Mouse (Mus musculus) kidney, embryonic 14.5 days (tissue): ENCODE results near the gene Men1. TPM values are rescaled to one million over a fixed set of nuclear protein-coding genes. Genes with fewer than 3 reads are reported as not detected.

ENCODE experiments used
- ATAC-seq: fragments of 200-750 bp; cut with Nextera tagmentation; 2 replicates; pipeline ENCODE4 v1.8.0; 2017; ENCODE audit warnings: moderate number of reproducible peaks, mild to moderate bottlenecking, moderate TSS enrichment, moderate library complexity; ENCODE audit not compliant: low FRiP score, low TSS enrichment
- H3K27ac ChIP-seq: fragments of 300-500 bp; sonication (generic); 2 replicates; pipeline ENCODE4 v1.5.1; 2014; ENCODE audit warnings: low read depth, mild to moderate bottlenecking, low read length, moderate library complexity, mixed read lengths
- H3K27me3 ChIP-seq: fragments of 300-500 bp; sonication (generic); 2 replicates; pipeline ENCODE4 v1.6.1; 2014; ENCODE audit warnings: mild to moderate bottlenecking, low read length; ENCODE audit not compliant: control insufficient read depth, insufficient read depth
- H3K36me3 ChIP-seq: fragments of 300-500 bp; sonication (generic); 2 replicates; pipeline ENCODE4 v1.6.1; 2014; ENCODE audit warnings: low read length, mixed read lengths; ENCODE audit not compliant: control insufficient read depth, insufficient read depth
- H3K4me1 ChIP-seq: fragments of 300-500 bp; sonication (generic); 2 replicates; pipeline ENCODE4 v1.6.1; 2014; ENCODE audit warnings: low read length, mixed read lengths; ENCODE audit not compliant: control insufficient read depth, insufficient read depth
- H3K4me2 ChIP-seq: fragments of 300-500 bp; sonication (generic); replicated peaks from 2 replicates; pipeline ENCODE4 v1.6.1; 2014; ENCODE audit warnings: low read depth, mild to moderate bottlenecking, low read length
- H3K4me3 ChIP-seq: fragments of 300-500 bp; sonication (generic); 2 replicates; pipeline ENCODE4 v1.5.1; 2014; ENCODE audit warnings: mild to moderate bottlenecking, low read length
- H3K9ac ChIP-seq: fragments of 300-500 bp; sonication (generic); 2 replicates; pipeline ENCODE4 v1.6.1; 2014; ENCODE audit warnings: low read depth, mild to moderate bottlenecking, low read length, moderate library complexity
- H3K9me3 ChIP-seq: fragments of 300-500 bp; sonication (generic); 2 replicates; pipeline ENCODE4 v1.6.1; 2016; ENCODE audit warnings: low read length; ENCODE audit not compliant: control insufficient read depth
- WGBS: fragments of 180-500 bp; shearing (Covaris S2); extraction: QIAGEN DNeasy Blood & Tissue Kit; methylation state at CpG from one replicate; pipeline ENCODE4 v1.1.7; 2014; 5-methylcytosine and 5-hydroxymethylcytosine counted together
- polyA plus RNA-seq: library from polyadenylated mRNA; unstranded; fragments of >200 nt; fragmentation: Nextera tagmentation; extraction: Ambion mirVana; gene quantifications from 2 replicates; pipeline ENCODE4 v1.2.1, GENCODE M21; 2014

Gene Men1
- polyA plus RNA-seq, 1 experiment from 2014 or later: 49.1 TPM

DNA sequence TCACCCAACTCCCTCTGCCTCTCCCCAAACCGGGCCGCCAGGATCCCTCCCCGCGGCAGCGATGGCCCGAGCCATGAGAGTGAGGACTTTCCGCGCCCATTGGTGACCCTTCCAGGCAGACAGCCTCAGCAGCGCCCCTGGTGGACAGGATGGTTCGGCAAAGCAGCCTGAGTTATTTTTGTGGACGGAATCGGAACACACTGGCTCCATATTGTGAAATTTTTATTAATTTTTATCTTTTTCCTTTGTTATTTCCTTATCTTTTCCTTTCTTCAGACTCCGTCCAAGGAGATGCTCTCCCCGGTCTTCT, 41.4 kb downstream of the Men1 start:
- Histone ChIP-seq H3K4me2 (no peak overlapping the region), H3K4me3 (no peak overlapping the region), H3K27me3 (no peaks in the 10 kb centered on the region), H3K9ac (no peak overlapping the region), H3K27ac (no peak overlapping the region), H3K9me3 (no peaks in the 10 kb centered on the region), H3K4me1 (no peaks in the 10 kb centered on the region), H3K36me3 (peaks cover 88% of the 10 kb centered on the region)
- no peak for ATAC-seq
- WGBS: 77% methylated on average over 14 of the region's 14 CpGs

DNA sequence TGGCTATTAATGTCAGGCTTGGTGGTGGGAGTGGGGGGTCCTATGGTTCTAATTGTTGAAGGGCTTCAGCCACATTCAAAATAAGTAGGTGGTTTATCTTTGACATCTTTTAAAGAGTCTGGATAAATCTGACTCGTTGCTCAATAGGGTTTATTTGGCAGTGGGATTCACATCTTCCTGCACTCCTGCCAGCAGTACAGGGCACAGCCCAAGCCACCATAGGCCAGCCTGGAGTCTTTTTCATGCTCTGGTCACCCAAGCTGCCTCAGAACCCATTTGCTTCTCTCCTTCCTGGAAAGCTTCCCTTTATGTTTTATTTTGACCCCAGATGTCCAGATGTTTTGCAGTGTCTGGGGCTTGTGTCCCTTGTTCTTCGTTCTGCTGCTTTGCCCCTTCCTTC, 41.9 kb downstream of the Men1 start:
- WGBS: 93% methylated on average over 2 of the region's 2 CpGs
- Histone ChIP-seq H3K4me1 (no peaks in the 10 kb centered on the region), H3K9ac (no peak overlapping the region), H3K27ac (no peak overlapping the region), H3K27me3 (no peaks in the 10 kb centered on the region), H3K36me3 (peaks cover 84% of the 10 kb centered on the region), H3K4me2 (no peak overlapping the region), H3K9me3 (no peaks in the 10 kb centered on the region), H3K4me3 (no peak overlapping the region)
- ATAC-seq: no peak

DNA sequence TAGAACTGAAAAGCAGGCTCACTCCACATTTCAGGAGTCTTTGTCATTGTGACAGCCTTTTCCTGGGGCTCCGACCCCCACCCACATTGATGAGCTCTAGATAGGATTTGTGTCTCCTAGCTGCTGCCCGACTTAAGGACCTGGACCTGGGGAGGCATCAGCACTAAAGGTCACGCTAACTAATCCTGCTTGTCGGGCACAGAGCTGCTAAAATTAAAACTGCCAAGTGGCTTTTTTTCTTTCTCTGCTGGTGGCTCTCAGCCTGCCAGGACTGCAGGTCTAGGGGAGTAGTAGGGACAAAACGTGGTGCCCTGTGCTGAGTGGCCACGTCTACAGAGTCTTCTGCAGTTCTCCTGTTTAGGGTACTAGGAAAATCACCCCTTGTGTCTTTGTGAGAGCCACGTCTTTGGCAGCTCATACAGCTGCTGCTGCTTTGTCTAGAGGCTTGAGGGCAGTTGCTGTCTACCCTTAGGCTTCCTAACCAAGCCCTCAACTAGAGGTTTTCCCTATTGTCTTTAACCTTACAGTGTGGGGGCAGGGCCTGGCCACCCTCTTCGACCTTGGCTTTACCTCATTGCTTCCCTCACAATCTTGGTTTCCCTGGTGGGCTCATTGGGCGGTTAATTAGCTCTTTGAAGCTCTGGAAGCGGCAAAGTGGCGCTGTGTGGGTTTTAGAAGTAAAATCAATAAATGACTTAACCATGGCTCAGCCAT, 42.7 kb downstream of the Men1 start:
- WGBS: 78% methylated on average over 11 of the region's 11 CpGs
- Histone ChIP-seq H3K36me3 (peaks cover 76% of the 10 kb centered on the region), H3K27ac (no peak overlapping the region)

DNA sequence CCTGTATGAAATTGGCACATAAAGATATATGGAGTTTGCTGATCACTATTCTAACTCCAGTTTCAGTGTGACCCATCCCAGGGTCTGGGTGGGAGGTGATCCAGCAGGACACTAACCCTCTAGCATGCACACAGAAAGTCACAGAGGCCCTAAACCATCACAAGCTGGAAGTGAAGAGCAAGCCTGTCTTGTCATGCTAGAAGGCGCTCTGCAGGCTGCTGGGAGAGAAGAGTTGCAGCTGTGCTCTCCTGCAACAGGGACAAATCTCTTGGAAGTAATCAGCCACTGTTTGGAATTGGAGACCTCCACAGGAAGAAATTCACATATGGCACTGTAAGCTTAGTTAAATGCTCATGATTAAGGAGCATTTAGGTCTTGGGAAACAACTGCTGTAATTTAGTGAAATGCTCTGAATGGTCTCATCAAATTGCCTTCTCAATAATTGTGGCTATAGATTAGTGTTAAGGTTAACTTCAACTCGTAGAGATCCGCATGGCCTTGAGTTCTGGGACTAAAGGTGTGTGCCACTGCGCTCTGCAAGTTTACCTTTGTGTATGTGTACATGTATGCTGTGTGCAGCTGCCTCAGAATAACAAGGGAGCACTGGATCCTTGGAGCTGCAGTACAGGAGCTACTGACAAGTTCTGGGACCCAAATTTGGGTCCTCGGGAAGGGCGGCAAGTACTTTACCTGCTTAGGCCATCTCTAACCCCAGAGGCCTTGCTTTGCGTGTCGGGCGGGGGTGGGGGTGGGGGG, 45.8 kb downstream of the Men1 start:
- Histone ChIP-seq H3K4me3 (no peak overlapping the region), H3K9ac (no peak overlapping the region), H3K27ac (no peak overlapping the region), H3K4me1 (peaks cover 21% of the 10 kb centered on the region), H3K36me3 (peaks cover 44% of the 10 kb centered on the region), H3K4me2 (no peak overlapping the region), H3K27me3 (no peaks in the 10 kb centered on the region), H3K9me3 (no peaks in the 10 kb centered on the region)
- 90% methylated on average over 9 of the region's 9 CpGs for WGBS
- ATAC-seq: no peak

More for the DNA sequence above, 42.7 kb downstream of the Men1 start:
- H3K27me3 ChIP-seq: no peaks in the 10 kb centered on the region
- H3K4me2 ChIP-seq: no peak overlapping the region
- no peak overlapping the region for H3K4me3 ChIP-seq
- ATAC-seq: no peak
- no peaks in the 10 kb centered on the region for H3K4me1 ChIP-seq
- no peak overlapping the region for H3K9ac ChIP-seq
- H3K9me3 ChIP-seq: no peaks in the 10 kb centered on the region

DNA sequence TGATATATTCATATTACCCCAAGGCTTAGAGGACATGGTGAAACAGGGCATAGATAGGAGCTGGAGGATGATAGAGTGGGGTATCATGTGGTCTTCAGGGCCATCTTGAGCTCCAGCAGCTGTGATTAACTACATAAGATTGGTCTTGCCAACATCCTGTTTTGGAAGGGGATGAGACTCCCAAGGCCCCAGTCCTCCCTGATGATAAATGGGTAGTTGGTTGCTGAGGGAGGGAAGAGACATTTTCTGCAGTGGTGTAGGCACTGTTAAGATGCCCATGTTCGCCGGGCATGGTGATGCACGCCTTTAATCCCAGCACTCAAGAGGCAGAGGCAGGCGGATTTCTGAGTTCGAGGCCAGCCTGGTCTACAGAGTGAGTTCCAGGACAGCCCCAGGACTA, 46.5 kb downstream of the Men1 start:
- 99% methylated on average over 5 of the region's 5 CpGs for WGBS
- Histone ChIP-seq H3K4me2 (no peak overlapping the region), H3K4me3 (no peak overlapping the region), H3K9me3 (no peaks in the 10 kb centered on the region), H3K36me3 (peaks cover 38% of the 10 kb centered on the region), H3K27me3 (no peaks in the 10 kb centered on the region), H3K9ac (no peak overlapping the region), H3K27ac (no peak overlapping the region), H3K4me1 (peaks cover 23% of the 10 kb centered on the region)
- no peak for ATAC-seq

DNA sequence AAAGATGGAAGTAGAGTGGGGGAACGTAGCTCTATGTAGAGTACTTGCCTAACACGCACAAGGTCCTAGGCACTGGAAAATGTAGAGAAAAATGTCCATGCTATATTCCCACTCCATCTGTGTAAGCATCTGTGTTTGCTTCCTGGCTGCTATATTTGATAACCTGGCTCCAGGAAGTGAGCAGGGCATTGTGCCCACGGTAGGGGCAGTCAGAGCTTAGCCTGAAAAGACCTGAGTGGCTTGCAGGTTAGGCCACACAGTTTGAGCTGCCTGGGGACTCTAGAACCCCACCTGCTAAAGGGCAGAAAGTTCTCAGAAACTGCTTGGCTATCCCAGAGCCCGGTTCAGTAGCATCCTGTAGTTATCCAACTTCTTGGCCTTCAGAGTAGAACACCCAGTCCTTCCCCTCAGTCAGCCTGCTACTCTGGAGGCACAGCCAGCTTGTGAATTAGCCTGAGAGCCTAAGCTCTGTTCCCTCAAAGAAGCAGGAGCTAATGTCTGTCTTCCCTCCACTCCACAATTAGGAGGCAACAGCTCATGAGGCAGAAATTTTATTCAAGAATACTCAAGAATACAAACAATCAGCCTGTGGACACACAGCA, 47.6 kb downstream of the Men1 start:
- H3K4me1 ChIP-seq: peaks cover 30% of the 10 kb centered on the region
- H3K27ac ChIP-seq: no peak overlapping the region
- no peaks in the 10 kb centered on the region for H3K9me3 ChIP-seq
- no peak overlapping the region for H3K9ac ChIP-seq
- ATAC-seq: no peak
- H3K27me3 ChIP-seq: no peaks in the 10 kb centered on the region
- H3K36me3 ChIP-seq: peaks cover 26% of the 10 kb centered on the region
- no peak overlapping the region for H3K4me2 ChIP-seq
- no peak overlapping the region for H3K4me3 ChIP-seq
- WGBS: 77% methylated on average over 4 of the region's 4 CpGs

DNA sequence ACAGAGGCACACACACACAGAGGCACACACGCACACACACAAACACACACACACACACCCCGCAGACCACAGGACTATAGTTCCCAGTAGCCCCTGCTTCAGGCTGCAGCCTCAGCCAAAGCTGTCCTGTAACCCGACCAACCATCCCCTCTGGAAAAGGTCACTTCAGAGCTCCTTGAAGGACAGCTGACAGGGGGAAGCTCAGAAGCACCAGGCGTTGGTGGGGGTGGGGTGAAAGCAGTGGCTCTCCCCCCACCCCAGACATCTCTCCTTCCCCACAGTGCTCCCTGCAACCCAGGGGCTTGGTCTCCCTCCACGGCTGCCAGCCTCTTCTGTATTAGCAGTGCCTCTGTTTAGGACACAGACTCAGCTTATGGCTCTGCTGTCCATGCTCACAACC, 48.7 kb downstream of the Men1 start:
- H3K36me3 ChIP-seq: peaks cover 16% of the 10 kb centered on the region
- H3K4me1 ChIP-seq: peaks cover 32% of the 10 kb centered on the region
- peak overlapping the region; percentile 20; the same call in 1 of the 2 replicates for H3K9ac ChIP-seq
- peak overlapping the region; percentile 68 for H3K27ac ChIP-seq
- H3K4me3 ChIP-seq: no peak overlapping the region
- peak; percentile 17 for ATAC-seq
- no peak overlapping the region for H3K4me2 ChIP-seq
- H3K27me3 ChIP-seq: no peaks in the 10 kb centered on the region
- 31% methylated on average over 5 of the region's 5 CpGs for WGBS
- no peaks in the 10 kb centered on the region for H3K9me3 ChIP-seq

DNA sequence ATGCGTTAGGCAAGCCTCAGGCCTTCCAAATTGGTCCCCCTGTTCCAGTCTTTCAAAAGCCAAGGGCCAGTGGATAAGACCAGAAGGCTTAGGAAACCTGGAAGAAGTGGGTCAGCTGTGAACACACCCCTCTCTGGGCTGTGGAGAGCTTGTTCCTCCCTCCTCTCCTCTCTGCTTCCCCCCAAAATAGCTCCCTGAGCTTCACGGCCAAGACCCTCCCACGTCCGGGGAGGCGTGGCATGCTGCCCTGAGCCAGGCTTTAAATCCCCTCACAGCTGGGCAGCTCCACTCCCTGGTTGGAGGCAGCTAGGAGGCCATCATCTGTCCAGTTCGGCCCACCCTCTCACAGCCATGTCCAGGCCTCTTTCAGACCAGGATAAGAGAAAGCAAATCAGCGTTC, 49.3 kb downstream of the Men1 start, which contains the start of gene Pygm:
Gene Pygm, plus strand, starts transcription at position 272 of the 400 bp plus-strand sequence.
- no peaks in the 10 kb centered on the region for H3K27me3 ChIP-seq
- peak within 1 kb of the TSS; percentile 27; the same call in 1 of the 2 replicates for H3K4me2 ChIP-seq
- H3K4me3 ChIP-seq: no peak within 1 kb of the TSS
- peak within 1 kb of the TSS; percentile 68 for H3K27ac ChIP-seq
- peaks cover 39% of the 10 kb centered on the region for H3K4me1 ChIP-seq
- ATAC-seq: peak; percentile 69
- peaks cover 9% of the 10 kb centered on the region; the same call in 1 of the 2 replicates for H3K36me3 ChIP-seq
- 10% methylated on average over 7 of the region's 7 CpGs for WGBS
- H3K9ac ChIP-seq: peak within 1 kb of the TSS; percentile 32; the same call in 1 of the 2 replicates
- no peaks in the 10 kb centered on the region for H3K9me3 ChIP-seq

DNA sequence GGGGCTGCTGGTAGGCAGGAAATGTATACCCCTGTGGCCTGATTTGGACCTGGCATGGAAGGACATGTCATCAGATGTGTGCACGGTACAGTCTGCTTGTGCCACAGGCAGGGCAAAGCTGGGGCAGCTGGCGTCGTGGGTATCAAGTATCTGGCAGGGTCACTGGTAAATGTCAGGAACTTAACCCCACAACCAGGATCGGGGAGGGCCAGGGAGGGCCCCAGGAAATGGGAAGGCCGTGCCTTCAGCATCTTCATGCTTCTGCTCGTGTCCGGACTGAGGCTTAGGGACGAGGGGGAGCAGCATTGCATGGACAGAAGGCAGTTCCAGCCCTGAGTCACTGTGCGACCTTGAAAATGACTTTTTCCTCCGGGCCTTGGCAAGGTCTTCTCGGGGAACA, 50.2 kb downstream of the Men1 start:
- Histone ChIP-seq H3K36me3 (peaks cover 6% of the 10 kb centered on the region; the same call in 1 of the 2 replicates), H3K9me3 (no peaks in the 10 kb centered on the region), H3K4me1 (peaks cover 46% of the 10 kb centered on the region), H3K4me2 (peak overlapping the region; percentile 6; the same call in 1 of the 2 replicates), H3K9ac (no peak overlapping the region), H3K27ac (no peak overlapping the region), H3K27me3 (no peaks in the 10 kb centered on the region), H3K4me3 (no peak overlapping the region)
- 44% methylated on average over 11 of the region's 11 CpGs for WGBS
- ATAC-seq: no peak
